Mouse (Mus musculus) thymus, adult 18-20 months (tissue): ENCODE data around the gene Agfg2.
"Not testable (repeated sequence)": the region's sequence is repeated elsewhere in the genome, so short reads cannot be mapped to it uniquely, and the experiment has no call there.

Source experiments
- DNase-seq, 2 experiments: peaks; one replicate each; pipeline ENCODE4 v3.0.0; 2022; ENCODE audit warnings: mixed read lengths in 2 of 2

Agfg2 gene

DNA sequence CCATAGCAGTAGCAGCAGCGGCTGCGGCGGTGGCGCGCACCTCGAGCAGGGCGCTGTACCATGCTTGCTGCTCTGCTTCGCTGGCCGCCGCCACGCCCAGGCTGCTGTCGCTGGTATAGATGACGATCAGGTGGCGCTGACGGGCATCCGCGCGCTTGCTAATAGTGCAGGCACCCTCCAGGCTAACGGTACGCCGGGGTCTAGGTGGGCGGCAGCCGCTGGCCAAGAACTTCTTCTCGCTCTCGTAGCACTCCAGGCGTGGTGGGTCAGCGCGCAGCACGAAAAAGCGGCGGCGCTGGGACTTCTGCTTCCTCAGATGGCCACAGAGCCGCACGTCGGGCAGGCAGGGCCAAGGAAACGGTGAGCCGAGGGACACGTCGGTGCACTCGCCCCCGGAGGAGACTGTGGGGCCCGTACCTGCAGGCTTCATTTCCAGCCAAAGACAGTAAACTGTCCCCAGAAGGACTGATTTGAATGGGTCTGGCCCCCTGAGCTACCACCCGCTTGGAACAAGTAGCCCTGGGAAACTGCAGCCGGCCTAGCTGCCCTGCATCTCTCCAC is 39.4 kb downstream of the Agfg2 start:
- DNase-seq, result no peak

GRCm38 (mm10) chr5:137644484-137644883 is 40.0 kb downstream of the Agfg2 start:
- DNase-seq, result no peak

- DNase-seq, result no peak
Measured at GRCm38 (mm10) chr5:137642886-137643285, 41.6 kb downstream of the Agfg2 start.

DNA sequence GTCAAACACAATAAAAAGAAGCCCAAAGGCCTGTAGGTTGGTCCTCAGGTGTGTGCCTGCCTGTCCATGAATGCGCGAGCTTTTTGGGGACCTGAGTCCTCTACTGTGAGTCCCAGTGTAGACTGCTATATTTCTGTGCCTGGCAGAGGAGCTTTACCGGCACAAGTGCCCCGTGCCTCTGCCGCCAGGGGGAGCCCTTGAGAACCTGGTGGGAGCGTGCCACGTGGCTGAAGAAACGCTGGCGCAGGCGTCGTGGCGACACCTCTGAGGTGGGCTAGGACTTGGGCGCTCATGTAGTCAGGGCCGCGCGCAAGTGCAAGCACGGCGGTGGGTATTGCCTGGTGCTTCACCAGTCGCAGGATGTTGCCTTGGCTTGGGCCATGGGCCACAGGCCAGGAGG is 43.5 kb downstream of the Agfg2 start, which contains the start of gene Sap25:
Gene Sap25, plus strand, starts transcription at position 281 of the 400 bp plus-strand sequence.
- no peak for DNase-seq

GRCm38 (mm10) chr5:137639472-137639871 is 45.1 kb downstream of the Agfg2 start:
- DNase-seq, result no peak

DNA sequence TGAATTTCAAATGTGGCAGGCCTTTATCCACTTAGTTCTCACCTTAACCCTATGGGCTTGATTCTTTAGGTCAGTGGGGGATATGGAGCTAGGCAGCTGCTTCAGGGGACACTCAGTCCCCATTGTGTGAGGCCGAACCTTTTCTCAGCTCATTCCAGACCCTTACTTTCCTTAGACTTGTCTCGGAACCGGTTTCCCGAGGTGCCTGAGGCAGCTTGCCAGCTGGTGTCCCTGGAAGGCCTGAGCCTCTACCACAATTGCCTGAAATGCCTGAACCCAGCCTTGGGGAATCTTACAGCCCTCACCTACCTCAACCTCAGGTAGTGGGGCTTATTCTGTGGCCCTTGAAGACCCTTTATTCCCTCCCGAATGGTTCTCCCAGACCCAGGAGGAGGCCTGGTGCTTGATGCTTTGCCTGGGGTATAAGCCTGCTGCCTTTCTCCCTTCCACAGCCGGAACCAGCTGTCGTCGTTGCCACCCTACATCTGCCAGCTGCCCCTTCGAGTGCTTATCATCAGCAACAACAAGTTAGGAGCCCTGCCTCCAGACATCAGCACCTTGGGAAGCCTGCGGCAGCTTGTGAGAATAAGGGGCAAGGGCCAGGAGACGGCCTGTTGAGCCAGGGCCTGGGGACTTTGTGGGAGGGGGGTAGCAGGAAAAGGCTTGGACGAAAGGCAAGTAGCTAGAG is 51.0 kb downstream of the Agfg2 start:
- no peak for DNase-seq

GRCm38 (mm10) chr5:137631591-137631990 is 52.9 kb downstream of the Agfg2 start:
- DNase-seq, result no peak

GRCm38 (mm10) chr5:137631171-137631570 is 53.4 kb downstream of the Agfg2 start:
- DNase-seq, result peak; percentile 85 to 91

GRCm38 (mm10) chr5:137630602-137631001 is 53.9 kb downstream of the Agfg2 start:
- DNase-seq, result peak in 1 of 2 experiments; percentile 46

GRCm38 (mm10) chr5:137629906-137630545 is 54.5 kb downstream of the Agfg2 start:
- DNase-seq, result peak in 1 of 2 experiments; percentile 64

- no peak for DNase-seq
Measured at GRCm38 (mm10) chr5:137629306-137629721, 55.2 kb downstream of the Agfg2 start.

GRCm38 (mm10) chr5:137628498-137629305 is 55.8 kb downstream of the Agfg2 start, which contains the start of the genes Fbxo24, Lrch4 and Gm20605:
Gene Fbxo24, minus strand, starts transcription at chr5:137629002.
Gene Lrch4, plus strand, starts transcription at chr5:137629121.
Gene Gm20605, plus strand, starts transcription at chr5:137629175.
- DNase-seq, result peak; percentile 99 to 100

DNA sequence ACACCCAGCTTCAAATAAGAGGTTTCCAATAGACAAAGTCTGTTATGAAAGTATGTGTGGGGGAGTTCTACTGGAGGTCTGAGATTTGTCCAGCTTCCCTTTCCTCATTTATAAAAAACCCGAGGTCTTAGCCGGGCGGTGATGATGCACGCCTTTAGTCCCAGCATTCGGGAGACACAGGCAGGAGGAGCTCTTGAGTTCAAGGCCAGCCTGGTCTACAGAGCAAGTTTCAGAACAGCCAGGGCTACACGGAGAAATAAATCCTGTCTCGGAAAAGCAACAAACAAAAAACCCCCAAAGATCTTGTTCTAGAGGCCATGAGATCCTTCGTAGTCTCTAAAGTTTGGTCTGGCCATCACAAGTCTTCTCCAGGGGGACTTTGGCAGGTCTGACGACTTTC is 56.5 kb downstream of the Agfg2 start:
- DNase-seq, result no peak

GRCm38 (mm10) chr5:137623937-137624530 is 60.5 kb downstream of the Agfg2 start:
- DNase-seq, result no peak

DNA sequence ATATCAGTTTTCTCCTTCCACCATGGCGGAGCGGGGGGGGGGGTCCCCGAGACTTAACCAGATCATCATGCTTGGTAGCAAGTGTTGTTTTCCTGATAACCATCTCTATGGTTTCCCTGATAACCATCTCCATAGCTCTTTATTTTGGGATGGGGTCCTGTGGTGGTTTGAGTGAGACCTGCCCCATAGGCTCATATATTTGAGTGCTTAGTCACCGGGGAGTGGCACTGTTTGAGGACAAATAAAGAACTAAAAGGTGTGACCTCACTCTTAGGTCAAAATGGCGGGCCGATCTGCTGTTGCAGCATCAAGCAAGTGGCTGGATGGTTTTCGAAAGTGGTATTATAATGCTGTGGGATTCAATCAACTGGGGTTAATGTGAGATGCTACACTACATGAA is 69.2 kb downstream of the Agfg2 start:
- no peak for DNase-seq

- not testable (repeated sequence) for DNase-seq
Measured at GRCm38 (mm10) chr5:137614921-137615320, 69.6 kb downstream of the Agfg2 start.

DNA sequence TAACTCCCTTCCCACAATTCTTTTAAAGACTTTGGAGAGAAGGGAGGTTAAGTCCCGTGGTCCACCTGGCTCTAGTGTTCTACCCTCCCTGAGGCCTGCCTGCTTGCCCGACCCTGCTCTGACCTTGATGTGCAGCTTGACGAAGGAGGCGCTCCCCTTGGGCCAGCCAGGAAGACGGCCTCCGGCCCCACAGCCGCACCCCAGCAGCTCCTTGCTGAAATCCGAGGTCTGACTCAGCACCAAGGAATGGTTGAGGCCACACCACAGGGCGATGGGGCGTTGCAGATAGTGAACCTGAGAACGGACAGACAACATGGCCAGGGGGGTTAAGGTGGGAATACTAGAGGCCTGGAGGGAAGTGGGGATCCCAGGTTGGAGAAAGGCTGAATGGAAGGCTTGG is 71.0 kb downstream of the Agfg2 start, which contains the start of gene Pcolce:
Gene Pcolce, minus strand, starts transcription at position 235 of the 400 bp plus-strand sequence.
- DNase-seq, result no peak

- DNase-seq, result no peak
Measured at GRCm38 (mm10) chr5:137613076-137613475, 71.5 kb downstream of the Agfg2 start.

DNA sequence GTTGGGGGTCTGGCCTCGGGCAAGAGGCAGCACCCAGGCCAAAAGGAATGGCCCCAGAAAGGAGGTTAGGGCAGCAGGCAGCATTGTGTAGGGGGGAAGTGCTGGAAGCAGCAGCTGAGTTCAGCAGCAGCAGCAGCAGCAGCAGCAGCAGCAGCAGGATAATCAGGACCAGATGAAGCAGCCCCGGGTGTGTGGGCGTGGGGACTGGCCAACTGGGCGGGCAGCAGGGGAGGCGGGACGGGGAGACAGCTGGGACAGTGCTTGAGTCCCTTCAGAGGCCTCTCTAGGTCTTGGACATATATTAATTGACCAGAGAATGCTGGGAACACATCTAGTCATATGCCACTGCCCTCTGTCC is 73.3 kb downstream of the Agfg2 start:
- no peak for DNase-seq

DNA sequence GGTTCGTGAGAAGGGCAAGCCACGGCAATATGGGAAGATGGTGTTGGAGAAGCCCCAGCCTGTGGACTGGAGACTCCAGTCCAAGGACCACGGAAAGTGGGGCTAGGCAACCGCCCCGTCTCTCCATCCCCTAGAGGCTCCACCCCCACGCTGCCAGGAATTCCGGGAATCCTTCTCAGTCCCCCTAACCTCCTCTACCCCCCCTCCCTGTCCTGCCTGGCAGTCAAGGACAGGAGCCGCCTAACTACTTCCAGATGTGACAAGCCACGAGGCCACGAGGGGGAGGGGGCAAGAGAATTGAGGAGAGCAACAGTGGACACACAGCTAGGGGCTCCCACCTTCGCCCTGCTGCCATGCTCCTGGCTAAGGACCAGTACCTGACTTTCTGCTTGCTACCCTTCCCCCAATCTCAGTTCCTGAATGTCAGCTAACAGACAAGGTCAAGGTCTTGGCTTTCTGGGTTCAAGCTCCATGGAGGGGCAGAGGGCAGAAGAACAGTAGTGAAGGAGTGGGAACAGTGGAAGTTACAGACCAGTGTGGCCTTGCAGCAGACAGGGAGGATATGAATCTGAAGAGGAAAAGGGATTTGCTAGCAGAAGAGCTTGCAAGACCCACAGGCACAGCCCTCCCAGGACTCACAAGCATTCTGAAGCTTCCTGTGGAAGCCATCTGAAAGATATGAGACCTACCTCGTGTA is 73.8 kb downstream of the Agfg2 start:
- DNase-seq, result no peak

DNA sequence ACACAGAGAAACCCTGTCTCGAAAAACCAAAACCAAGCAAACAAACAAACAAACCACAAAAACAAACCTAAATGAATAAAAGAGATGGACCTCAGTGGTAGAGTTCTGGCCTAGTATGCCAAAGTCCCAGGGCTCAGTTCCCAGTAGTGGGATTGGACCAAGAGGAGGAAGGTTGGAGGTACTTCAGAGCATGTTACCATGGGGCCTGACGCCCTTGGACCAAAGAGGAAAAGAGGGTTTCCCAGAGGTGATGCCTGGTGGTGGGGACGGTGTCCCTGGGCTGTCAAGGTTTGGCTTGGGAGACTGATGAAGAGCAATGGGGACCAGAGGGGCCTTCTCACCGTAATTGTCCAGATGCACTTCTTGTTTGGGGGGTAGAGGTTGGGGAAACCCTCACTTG is 74.5 kb downstream of the Agfg2 start:
- DNase-seq, result no peak

GRCm38 (mm10) chr5:137609292-137609691 is 75.2 kb downstream of the Agfg2 start:
- no peak for DNase-seq
